Mouse (Mus musculus): ENCODE measurements around the gene Lnx2. TPM values are rescaled to one million over a fixed set of nuclear protein-coding genes. Genes with fewer than 3 reads are reported as not detected.

Gene Lnx2
- polyA plus RNA-seq, 1 experiment from 2014 or later: 9.8 TPM

GRCm38 (mm10) chr5:147036661-147037060 is 39.7 kb downstream of the Lnx2 start:
- Histone ChIP-seq H3K9ac (ENCODE audit: low read length) (no peak overlapping the region), H3K4me2 (ENCODE audit: low read depth) (no peak overlapping the region), H3K27me3 (ENCODE audit: control insufficient read depth, insufficient read depth, low read length) (no peaks in the 10 kb centered on the region), H3K4me3 (ENCODE audit: low read depth, low read length) (no peak overlapping the region), H3K4me1 (ENCODE audit: control insufficient read depth, insufficient read depth, low read length) (no peaks in the 10 kb centered on the region), H3K27ac (ENCODE audit: low read depth, low read length) (no peak overlapping the region), H3K36me3 (ENCODE audit: control insufficient read depth, insufficient read depth, low read length) (no peaks in the 10 kb centered on the region), H3K9me3 (ENCODE audit: control insufficient read depth, low read length) (no peaks in the 10 kb centered on the region)
- WGBS: 90% methylated on average over 5 of the region's 5 CpGs
- DNase-seq (ENCODE audit: low spot score): no peak
- ATAC-seq (ENCODE audit: insufficient read depth, low FRiP score, low TSS enrichment): no peak

GRCm38 (mm10) chr5:147036028-147036427 is 40.4 kb downstream of the Lnx2 start:
- ATAC-seq (ENCODE audit: insufficient read depth, low FRiP score, low TSS enrichment): no peak
- Histone ChIP-seq H3K9ac (ENCODE audit: low read length) (no peak overlapping the region), H3K36me3 (ENCODE audit: control insufficient read depth, insufficient read depth, low read length) (no peaks in the 10 kb centered on the region), H3K9me3 (ENCODE audit: control insufficient read depth, low read length) (no peaks in the 10 kb centered on the region), H3K27me3 (ENCODE audit: control insufficient read depth, insufficient read depth, low read length) (no peaks in the 10 kb centered on the region), H3K4me3 (ENCODE audit: low read depth, low read length) (no peak overlapping the region), H3K4me1 (ENCODE audit: control insufficient read depth, insufficient read depth, low read length) (no peaks in the 10 kb centered on the region), H3K4me2 (ENCODE audit: low read depth) (no peak overlapping the region), H3K27ac (ENCODE audit: low read depth, low read length) (no peak overlapping the region)
- 88% methylated on average over 10 of the region's 10 CpGs for WGBS
- no peak for DNase-seq (ENCODE audit: low spot score)

- no peak for DNase-seq (ENCODE audit: low spot score)
- H3K9me3 ChIP-seq (ENCODE audit: control insufficient read depth, low read length): no peaks in the 10 kb centered on the region
- no peak for ATAC-seq (ENCODE audit: insufficient read depth, low FRiP score, low TSS enrichment)
- H3K27me3 ChIP-seq (ENCODE audit: control insufficient read depth, insufficient read depth, low read length): no peaks in the 10 kb centered on the region
- no peak overlapping the region for H3K9ac ChIP-seq (ENCODE audit: low read length)
- H3K36me3 ChIP-seq (ENCODE audit: control insufficient read depth, insufficient read depth, low read length): no peaks in the 10 kb centered on the region
- no peak overlapping the region for H3K4me2 ChIP-seq (ENCODE audit: low read depth)
- H3K27ac ChIP-seq (ENCODE audit: low read depth, low read length): no peak overlapping the region
- 95% methylated on average over 6 of the region's 6 CpGs for WGBS
- H3K4me1 ChIP-seq (ENCODE audit: control insufficient read depth, insufficient read depth, low read length): no peaks in the 10 kb centered on the region
- no peak overlapping the region for H3K4me3 ChIP-seq (ENCODE audit: low read depth, low read length)
Observed at GRCm38 (mm10) chr5:147035301-147035700, 41.1 kb downstream of the Lnx2 start.

GRCm38 (mm10) chr5:147034283-147034682 is 42.1 kb downstream of the Lnx2 start:
- 66% methylated on average over 12 of the region's 12 CpGs for WGBS
- Histone ChIP-seq H3K27me3 (ENCODE audit: control insufficient read depth, insufficient read depth, low read length) (no peaks in the 10 kb centered on the region), H3K9me3 (ENCODE audit: control insufficient read depth, low read length) (no peaks in the 10 kb centered on the region), H3K36me3 (ENCODE audit: control insufficient read depth, insufficient read depth, low read length) (no peaks in the 10 kb centered on the region), H3K4me3 (ENCODE audit: low read depth, low read length) (no peak overlapping the region), H3K27ac (ENCODE audit: low read depth, low read length) (no peak overlapping the region), H3K4me1 (ENCODE audit: control insufficient read depth, insufficient read depth, low read length) (no peaks in the 10 kb centered on the region), H3K4me2 (ENCODE audit: low read depth) (no peak overlapping the region), H3K9ac (ENCODE audit: low read length) (no peak overlapping the region; the same call in 1 of the 2 replicates)
- DNase-seq (ENCODE audit: low spot score): no peak
- ATAC-seq (ENCODE audit: insufficient read depth, low FRiP score, low TSS enrichment): no peak

GRCm38 (mm10) chr5:147033155-147033554 is 43.2 kb downstream of the Lnx2 start:
- H3K27ac ChIP-seq (ENCODE audit: low read depth, low read length): no peak overlapping the region
- 89% methylated on average over 13 of the region's 13 CpGs for WGBS
- H3K9me3 ChIP-seq (ENCODE audit: control insufficient read depth, low read length): no peaks in the 10 kb centered on the region
- H3K9ac ChIP-seq (ENCODE audit: low read length): no peak overlapping the region
- H3K4me3 ChIP-seq (ENCODE audit: low read depth, low read length): no peak overlapping the region
- DNase-seq (ENCODE audit: low spot score) (no peak), ATAC-seq (ENCODE audit: insufficient read depth, low FRiP score, low TSS enrichment) (no peak)
- H3K4me1 ChIP-seq (ENCODE audit: control insufficient read depth, insufficient read depth, low read length): no peaks in the 10 kb centered on the region
- no peaks in the 10 kb centered on the region for H3K36me3 ChIP-seq (ENCODE audit: control insufficient read depth, insufficient read depth, low read length)
- no peak overlapping the region for H3K4me2 ChIP-seq (ENCODE audit: low read depth)
- no peaks in the 10 kb centered on the region for H3K27me3 ChIP-seq (ENCODE audit: control insufficient read depth, insufficient read depth, low read length)

- Histone ChIP-seq H3K4me2 (ENCODE audit: low read depth) (no peak overlapping the region), H3K4me3 (ENCODE audit: low read depth, low read length) (no peak overlapping the region), H3K27ac (ENCODE audit: low read depth, low read length) (no peak overlapping the region), H3K9ac (ENCODE audit: low read length) (no peak overlapping the region), H3K4me1 (ENCODE audit: control insufficient read depth, insufficient read depth, low read length) (no peaks in the 10 kb centered on the region), H3K27me3 (ENCODE audit: control insufficient read depth, insufficient read depth, low read length) (no peaks in the 10 kb centered on the region), H3K36me3 (ENCODE audit: control insufficient read depth, insufficient read depth, low read length) (peaks cover 2% of the 10 kb centered on the region; the same call in 1 of the 2 replicates), H3K9me3 (ENCODE audit: control insufficient read depth, low read length) (no peaks in the 10 kb centered on the region)
- DNase-seq (ENCODE audit: low spot score) (no peak), ATAC-seq (ENCODE audit: insufficient read depth, low FRiP score, low TSS enrichment) (no peak)
- 86% methylated on average over 14 of the region's 14 CpGs for WGBS
Observed at GRCm38 (mm10) chr5:147031281-147031680, 45.1 kb downstream of the Lnx2 start.

- no peaks in the 10 kb centered on the region for H3K9me3 ChIP-seq (ENCODE audit: control insufficient read depth, low read length)
- DNase-seq (ENCODE audit: low spot score) (no peak), ATAC-seq (ENCODE audit: insufficient read depth, low FRiP score, low TSS enrichment) (no peak)
- H3K27me3 ChIP-seq (ENCODE audit: control insufficient read depth, insufficient read depth, low read length): no peaks in the 10 kb centered on the region
- H3K9ac ChIP-seq (ENCODE audit: low read length): no peak overlapping the region
- H3K4me1 ChIP-seq (ENCODE audit: control insufficient read depth, insufficient read depth, low read length): no peaks in the 10 kb centered on the region
- H3K4me2 ChIP-seq (ENCODE audit: low read depth): no peak overlapping the region
- H3K4me3 ChIP-seq (ENCODE audit: low read depth, low read length): no peak overlapping the region
- no peak overlapping the region for H3K27ac ChIP-seq (ENCODE audit: low read depth, low read length)
- 82% methylated on average over 24 of the region's 24 CpGs for WGBS
- peaks cover 4% of the 10 kb centered on the region; the same call in 1 of the 2 replicates for H3K36me3 ChIP-seq (ENCODE audit: control insufficient read depth, insufficient read depth, low read length)
Observed at GRCm38 (mm10) chr5:147024331-147025034, 51.9 kb downstream of the Lnx2 start.

- H3K4me1 ChIP-seq (ENCODE audit: control insufficient read depth, insufficient read depth, low read length): no peaks in the 10 kb centered on the region
- WGBS: 88% methylated on average over 18 of the region's 18 CpGs
- no peak overlapping the region for H3K4me3 ChIP-seq (ENCODE audit: low read depth, low read length)
- H3K9ac ChIP-seq (ENCODE audit: low read length): no peak overlapping the region
- no peak overlapping the region for H3K27ac ChIP-seq (ENCODE audit: low read depth, low read length)
- peaks cover 4% of the 10 kb centered on the region; the same call in 1 of the 2 replicates for H3K36me3 ChIP-seq (ENCODE audit: control insufficient read depth, insufficient read depth, low read length)
- H3K4me2 ChIP-seq (ENCODE audit: low read depth): no peak overlapping the region
- ATAC-seq (ENCODE audit: insufficient read depth, low FRiP score, low TSS enrichment) (no peak), DNase-seq (ENCODE audit: low spot score) (no peak)
- H3K27me3 ChIP-seq (ENCODE audit: control insufficient read depth, insufficient read depth, low read length): no peaks in the 10 kb centered on the region
- H3K9me3 ChIP-seq (ENCODE audit: control insufficient read depth, low read length): no peaks in the 10 kb centered on the region
Observed at GRCm38 (mm10) chr5:147023245-147023970, 53.0 kb downstream of the Lnx2 start.
